Mouse (Mus musculus) heart, adult 2 months (tissue): ENCODE measurements around the gene Vmn2r4.
"Not testable (repeated sequence)": the region's sequence is repeated elsewhere in the genome, so short reads cannot be mapped to it uniquely, and the experiment has no call there.

Experiments used
- CTCF ChIP-seq: fragments of 200-600 bp; IDR thresholded peaks from 2 replicates; pipeline ENCODE4 v1.8.1; 2022; ENCODE audit warnings: antibody characterized with exemption, mild to moderate bottlenecking, moderate library complexity
- POLR2A ChIP-seq: fragments of 200-500 bp; IDR thresholded peaks from 2 replicates; pipeline ENCODE4 v1.6.1; 2011; ENCODE audit warnings: mild to moderate bottlenecking, low read depth, low read length, control low read depth; ENCODE audit not compliant: insufficient read depth

GRCm38 (mm10) chr3:64428117-64428798 is 13.1 kb upstream of the Vmn2r4 start:
- not testable (repeated sequence) for TF ChIP-seq CTCF, POLR2A
